Mouse (Mus musculus): ENCODE measurements around the gene Pou5f1.

The Pou5f1 gene

DNA sequence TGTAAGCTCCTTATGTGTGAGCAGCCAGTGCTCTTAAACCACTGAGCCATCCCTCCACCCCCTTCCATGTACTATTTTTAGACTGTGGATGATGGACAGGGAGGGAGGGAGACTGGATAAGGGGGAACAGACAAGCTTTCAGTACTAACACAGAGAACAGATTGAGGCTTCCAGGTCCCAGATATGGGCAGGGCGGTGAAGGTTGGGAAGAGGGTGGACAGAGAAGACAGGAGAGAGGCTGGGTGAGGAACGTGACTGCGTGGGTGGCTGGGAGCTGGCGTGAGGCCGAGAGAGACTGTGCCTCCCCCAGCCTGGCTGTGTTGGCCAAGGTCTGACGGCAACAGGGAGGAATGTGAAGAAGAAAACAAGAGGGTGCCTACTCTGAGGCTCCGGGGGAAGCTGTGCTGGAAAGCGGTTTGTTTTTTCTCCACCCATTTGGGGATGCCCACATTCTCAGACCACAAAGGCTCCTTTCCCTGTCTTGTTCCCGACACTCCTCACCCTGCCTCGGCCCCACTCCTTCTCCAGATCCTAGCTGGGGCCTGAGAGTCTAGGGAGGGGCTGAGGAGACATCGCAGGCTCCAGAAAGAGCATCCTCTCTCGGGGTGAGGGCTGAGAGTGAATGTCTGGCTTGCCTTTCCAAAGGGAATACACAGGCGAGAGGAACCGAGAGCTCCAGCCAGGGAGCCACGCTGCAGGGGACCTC, 43.8 kb downstream of the Pou5f1 start:
- no peak for DNase-seq (ENCODE audit: low read depth in 1 of 2, low spot score in 2 of 2)

DNA sequence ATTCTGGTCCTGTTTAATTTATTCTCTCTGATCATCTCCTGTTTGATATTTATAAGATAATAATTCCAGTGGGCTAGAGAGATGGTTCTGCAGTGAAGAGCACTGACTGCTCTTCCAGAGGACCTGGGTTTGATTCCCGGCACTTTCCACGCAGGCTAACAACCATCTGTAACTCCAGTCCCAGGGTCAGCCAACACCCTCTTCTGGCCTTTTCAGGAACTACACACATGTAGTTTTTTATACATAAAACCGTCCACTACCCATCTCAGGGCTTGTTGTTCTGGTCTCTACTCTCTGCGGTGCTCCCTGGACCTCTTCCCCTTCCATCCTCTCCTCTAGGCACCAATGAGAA, 44.3 kb downstream of the Pou5f1 start:
- no peak for DNase-seq (ENCODE audit: low read depth in 1 of 2, low spot score in 2 of 2)

DNA sequence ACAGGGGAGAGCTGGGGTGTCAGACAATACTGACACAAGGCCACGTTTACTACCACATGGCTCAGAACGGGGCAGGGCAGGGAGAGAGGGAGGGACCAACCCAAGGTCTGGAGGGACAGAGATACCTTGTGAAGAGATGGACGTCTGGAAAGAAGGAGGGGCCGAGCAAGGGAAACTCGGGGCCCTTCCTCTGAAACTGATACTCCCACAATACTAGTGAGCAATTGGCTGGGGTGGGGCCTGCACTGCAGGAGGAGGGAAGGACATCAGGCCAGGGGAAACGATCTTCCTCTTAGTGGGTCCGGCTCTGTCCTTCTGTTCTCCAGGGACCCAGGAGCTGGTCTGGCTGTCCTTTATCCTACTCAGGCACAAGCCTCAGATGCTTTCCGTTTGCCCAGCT, 45.1 kb downstream of the Pou5f1 start:
- no peak for DNase-seq (ENCODE audit: low read depth in 1 of 2, low spot score in 2 of 2)

DNA sequence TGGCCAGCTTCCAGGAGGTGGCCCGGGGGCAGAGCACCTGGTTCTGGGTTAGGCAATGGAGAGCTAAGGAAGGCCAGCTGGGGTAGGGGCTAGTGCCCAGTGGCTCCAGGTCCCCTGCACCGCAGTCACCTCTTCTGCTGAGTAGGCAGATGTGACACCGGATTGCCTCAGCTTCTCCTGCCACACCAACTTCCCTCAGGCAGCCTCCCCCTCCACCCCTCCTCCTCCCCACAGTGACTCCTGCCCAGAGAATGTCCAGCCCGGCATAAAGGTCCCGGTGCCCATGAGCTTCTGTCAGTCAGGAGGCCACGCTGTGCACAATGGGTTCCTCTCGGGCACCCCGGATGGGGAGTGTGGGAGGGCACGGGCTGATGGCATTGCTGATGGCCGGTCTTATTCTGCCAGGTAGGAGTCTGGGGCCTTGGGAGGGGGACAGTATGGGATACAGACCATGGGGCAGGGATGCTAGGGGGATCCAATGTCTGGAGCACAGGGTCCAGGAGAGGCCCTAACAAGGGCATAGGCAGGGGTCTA, 46.1 kb downstream of the Pou5f1 start, which contains the start of gene Cdsn:
Gene Cdsn, plus strand, starts transcription at position 248 of the 534 bp plus-strand sequence.
- DNase-seq (ENCODE audit: low read depth in 1 of 2, low spot score in 2 of 2), result no peak

DNA sequence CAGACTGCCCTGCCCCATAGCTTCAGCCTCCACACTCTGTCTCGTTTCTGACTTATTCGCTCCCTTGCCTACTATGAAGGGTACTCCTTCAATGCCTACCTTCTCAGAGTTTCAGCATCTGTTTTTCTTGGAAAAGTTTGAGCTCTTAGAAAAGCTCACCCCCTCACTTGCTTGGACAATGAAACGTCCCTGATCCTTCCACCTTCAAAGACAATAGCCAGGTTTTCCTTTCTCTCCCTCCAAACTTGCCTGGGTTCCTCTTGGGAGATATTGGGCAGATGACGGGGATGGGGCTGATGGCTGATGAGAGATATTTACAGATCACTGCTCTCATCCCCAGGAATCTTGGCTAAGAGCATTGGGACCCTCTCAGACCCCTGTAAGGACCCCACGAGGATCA, 48.5 kb downstream of the Pou5f1 start:
- DNase-seq (ENCODE audit: low read depth in 1 of 2, low spot score in 2 of 2), result no peak

DNA sequence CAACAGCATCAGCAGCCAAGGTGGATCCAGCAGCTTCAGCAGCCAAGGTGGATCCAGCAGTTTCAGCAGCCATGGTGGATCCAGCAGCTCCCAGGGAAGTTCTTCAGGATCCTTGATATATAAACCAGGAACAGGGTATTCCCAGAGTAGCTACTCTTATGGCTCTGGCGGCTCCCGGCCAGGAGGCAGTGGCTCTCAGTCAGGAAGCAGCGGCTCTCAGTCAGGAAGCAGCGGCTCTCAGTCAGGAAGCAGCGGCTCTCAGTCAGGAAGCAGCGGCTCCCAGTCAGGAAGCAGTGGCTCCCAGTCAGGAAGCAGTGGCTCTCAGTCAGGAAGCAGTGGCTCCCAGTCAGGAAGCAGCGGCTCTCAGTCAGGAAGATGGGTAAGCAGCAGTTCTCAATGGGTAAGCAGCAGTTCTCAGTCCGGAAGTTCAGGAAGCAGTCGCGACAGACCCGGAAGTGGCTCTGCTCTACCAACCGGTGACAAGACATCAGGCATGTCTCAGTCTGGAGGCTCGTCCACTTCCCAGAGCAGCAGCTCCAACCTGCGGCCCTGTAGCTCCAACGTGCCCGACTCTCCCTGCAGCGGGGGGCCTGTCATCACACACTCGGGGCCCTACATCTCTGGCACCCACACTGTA, 49.1 kb downstream of the Pou5f1 start:
- no peak for DNase-seq (ENCODE audit: low read depth in 1 of 2, low spot score in 2 of 2)

DNA sequence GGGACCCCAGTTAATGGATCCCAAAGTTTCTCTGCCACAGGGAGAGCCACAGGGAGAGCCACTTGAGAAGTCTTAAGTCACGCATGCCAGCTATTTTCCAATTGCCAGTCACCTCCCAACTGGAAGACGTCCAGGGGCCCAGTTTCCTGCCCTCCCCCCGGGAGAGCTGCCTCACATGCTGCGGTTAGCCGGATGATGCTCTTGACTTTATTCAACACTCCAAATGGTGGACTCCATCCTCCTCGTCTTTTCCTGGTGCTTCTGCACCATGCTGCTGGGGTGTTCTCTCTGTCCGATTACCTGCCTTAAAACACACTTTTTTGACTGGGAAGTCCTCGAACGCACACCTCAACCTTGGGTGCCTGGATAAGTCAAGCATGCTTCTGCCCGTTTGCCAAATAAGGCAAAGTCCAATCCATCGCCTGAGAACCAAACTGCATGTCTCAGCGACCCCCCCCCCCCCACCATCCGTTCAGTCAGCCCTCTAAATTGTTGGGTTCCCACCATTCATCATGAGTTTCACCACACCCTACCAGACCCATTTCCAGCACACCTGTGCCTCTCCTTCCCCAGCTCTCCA, 50.5 kb downstream of the Pou5f1 start:
- DNase-seq (ENCODE audit: low read depth in 1 of 2, low spot score in 2 of 2), result no peak

DNA sequence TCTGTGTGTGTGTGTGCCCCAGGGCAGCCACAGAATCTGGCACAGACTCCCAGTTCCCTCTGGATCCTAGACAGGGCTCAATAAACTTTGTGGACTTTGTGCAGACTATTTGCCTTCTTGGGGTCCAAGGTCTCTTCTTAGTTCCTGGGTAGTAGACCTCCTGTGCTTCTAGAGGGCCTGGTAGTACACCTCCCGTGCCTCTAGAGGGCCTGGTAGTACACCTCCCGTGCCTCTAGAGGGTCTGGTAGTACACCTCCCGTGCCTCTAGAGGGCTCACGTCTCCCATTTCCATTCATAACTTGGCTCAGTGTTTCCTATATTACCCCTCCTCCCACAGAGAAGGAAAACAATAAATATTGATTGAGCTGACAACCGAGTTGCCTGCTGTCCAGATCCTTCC, 51.0 kb downstream of the Pou5f1 start:
- DNase-seq (ENCODE audit: low read depth in 1 of 2, low spot score in 2 of 2), result no peak

DNA sequence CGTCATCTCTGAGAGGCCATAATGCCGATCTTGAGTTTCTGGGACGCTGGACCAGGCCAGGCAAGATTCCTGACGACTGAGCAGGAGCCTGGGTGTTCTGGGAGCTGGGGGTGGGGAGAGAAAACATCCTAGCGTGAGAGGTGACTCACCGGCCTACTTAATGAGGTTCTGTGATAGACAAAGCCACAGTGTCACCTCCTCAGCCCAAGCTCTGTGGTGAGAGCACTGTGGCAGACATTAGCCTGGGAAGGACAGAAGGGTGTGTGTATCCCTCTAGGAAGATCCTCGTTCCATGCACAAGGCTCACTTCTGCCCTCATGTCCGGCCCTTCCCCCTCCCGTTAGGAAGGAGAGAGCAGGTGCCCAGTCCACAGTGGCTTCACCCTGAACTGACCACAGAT, 51.5 kb downstream of the Pou5f1 start:
- DNase-seq (ENCODE audit: low read depth in 1 of 2, low spot score in 2 of 2), result no peak

DNA sequence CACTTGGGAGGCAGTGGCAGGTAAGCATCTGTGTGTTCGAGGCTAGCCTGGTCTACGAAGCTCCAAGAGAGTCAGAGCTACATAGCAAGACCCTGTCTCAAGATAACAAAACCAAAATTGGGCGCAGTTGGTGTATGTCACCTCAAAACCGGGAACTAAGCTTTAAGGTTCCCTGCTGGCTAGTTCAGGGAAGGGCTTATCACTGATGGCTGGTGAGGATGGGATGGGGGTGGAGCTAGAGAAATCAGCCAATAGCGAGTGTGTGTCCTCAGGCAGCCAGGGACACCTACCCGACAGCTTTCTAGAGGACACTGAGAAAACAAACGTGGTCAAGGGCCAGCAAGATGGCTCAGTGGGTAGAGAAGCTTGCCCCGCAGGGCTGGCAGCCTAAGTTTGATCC, 52.4 kb downstream of the Pou5f1 start:
- no peak for DNase-seq (ENCODE audit: low read depth in 1 of 2, low spot score in 2 of 2)

Measured in monocyte, adult 2 months (primary cell).